Mouse (Mus musculus) olfactory bulb, adult 2 months (tissue): ENCODE results near the gene Irak4.

Source experiments
- CTCF ChIP-seq: fragments of 200-500 bp; IDR thresholded peaks from 2 replicates; pipeline ENCODE4 v1.5.1; 2012; ENCODE audit warnings: low read depth, mild to moderate bottlenecking, low read length, moderate library complexity; ENCODE audit not compliant: insufficient read depth
- POLR2A ChIP-seq: fragments of 200-500 bp; IDR thresholded peaks from 2 replicates; pipeline ENCODE4 v1.6.1; 2012; ENCODE audit warnings: mild to moderate bottlenecking, low read depth, low read length, moderate library complexity; ENCODE audit not compliant: insufficient read depth

GRCm38 (mm10) chr15:94523251-94523650, 20.2 kb upstream of the Irak4 start:
- TF ChIP-seq CTCF = no peak
- TF ChIP-seq POLR2A = no peak
